Mouse (Mus musculus): Measurements from ENCODE around the gene Slc25a29.

- TF ChIP-seq CTCF (IDR thresholded peaks at IDR 0.05; ENCODE audit: low read depth), result no peak
- TF ChIP-seq EP300 (IDR thresholded peaks at IDR 0.05; ENCODE audit: low read depth), result no peak
These were observed 42.2 kb downstream of the Slc25a29 start for GRCm38 (mm10) chr12:108793453-108793941.
